Mouse (Mus musculus): ENCODE data around the gene Olfr357. TPM values are rescaled to one million over a fixed set of nuclear protein-coding genes. Genes with fewer than 3 reads are reported as not detected.

Olfr357 gene
- polyA plus RNA-seq (2014; fragmentation: Nextera tagmentation; extraction: Ambion mirVana): not detected in 2 replicates

DNA sequence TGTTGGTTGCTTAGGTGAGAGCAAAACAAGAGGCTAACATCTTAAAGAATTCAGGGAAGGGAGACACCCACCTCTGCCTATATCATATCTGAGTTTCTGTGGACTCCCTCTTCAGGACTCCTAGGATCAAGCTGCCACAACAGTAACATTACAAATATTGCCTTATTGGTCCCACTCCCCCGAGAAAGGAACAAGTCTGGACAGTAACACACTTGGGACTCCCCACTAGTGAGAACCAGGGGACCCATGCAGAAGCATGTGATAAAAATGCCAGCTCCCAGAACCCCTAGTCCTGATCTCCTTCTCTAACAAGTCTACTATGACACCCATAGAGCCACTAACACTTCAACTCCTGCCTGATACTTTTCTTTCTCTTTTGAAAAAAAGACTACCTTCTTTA is at the start of gene Olfr357:
Gene Olfr357 (plus strand): TSS at position 301 of the 400 bp plus-strand sequence.
- H3K9me3 ChIP-seq (replicated peaks; ENCODE audit: control insufficient read depth, low read length): peaks cover 6% of the 10 kb centered on the region; the same call in 1 of the 2 replicates
- no peak for DNase-seq (ENCODE audit: low spot score)
- H3K4me2 ChIP-seq (ENCODE audit: low read length): no peak within 1 kb of the TSS

DNA sequence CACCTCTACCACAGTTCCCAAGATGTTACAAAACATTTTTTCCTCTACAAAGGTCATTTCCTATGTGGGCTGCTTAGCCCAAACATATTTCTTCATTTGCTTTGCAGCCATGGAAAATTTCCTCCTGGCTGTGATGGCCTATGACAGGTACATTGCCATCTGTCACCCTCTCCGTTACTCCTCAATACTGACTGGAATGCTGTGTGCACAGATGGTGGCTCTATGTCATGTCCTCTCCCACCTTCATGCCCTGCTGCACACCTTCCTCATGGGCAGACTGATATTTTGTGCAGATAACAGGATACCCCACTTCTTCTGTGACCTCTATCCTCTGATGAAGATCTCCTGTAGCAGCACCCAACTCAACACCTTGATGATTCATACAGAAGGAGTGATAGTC is 3.4 kb downstream of the Olfr357 start:
- no peaks in the 10 kb centered on the region for H3K27me3 ChIP-seq (replicated peaks; ENCODE audit: control insufficient read depth, insufficient read depth, low read length)

More for the DNA sequence above, at the start of gene Olfr357:
- no peaks in the 10 kb centered on the region for H3K27me3 ChIP-seq (replicated peaks; ENCODE audit: control insufficient read depth, insufficient read depth, low read length)
- WGBS: 52% methylated on average over 1 of the region's 1 CpGs
- no peak within 1 kb of the TSS for H3K4me3 ChIP-seq (ENCODE audit: low read depth, low read length)
- no peaks in the 10 kb centered on the region for H3K4me1 ChIP-seq (ENCODE audit: control insufficient read depth, insufficient read depth, low read length)
- no peak within 1 kb of the TSS for H3K27ac ChIP-seq (ENCODE audit: low read depth, low read length)
- H3K9ac ChIP-seq (ENCODE audit: low read length): no peak within 1 kb of the TSS
- H3K36me3 ChIP-seq (ENCODE audit: control insufficient read depth, insufficient read depth, low read length): no peaks in the 10 kb centered on the region
- ATAC-seq: no peak

DNA sequence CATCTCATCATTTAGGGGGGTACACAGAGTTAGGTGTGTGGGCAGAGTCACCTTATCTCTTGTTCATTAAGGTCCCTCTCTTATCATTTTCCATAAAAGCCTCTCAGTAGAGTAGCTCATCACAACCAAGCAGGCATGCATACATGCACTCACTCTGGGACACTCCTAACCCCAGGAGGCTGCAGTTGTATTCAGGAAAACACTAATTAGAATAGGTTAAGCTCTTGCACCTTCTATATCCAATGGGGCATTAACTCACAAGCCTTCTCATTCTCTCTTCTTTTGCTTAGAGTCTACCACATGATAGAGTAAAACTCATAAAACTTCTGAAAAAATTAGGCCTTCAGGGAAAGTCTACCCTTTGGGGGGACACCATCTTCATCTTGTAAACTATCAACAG is 15.6 kb downstream of the Olfr357 start, which contains the start of gene Olfr358:
Gene Olfr358 (minus strand): TSS at position 101 of the 400 bp plus-strand sequence.
- Histone ChIP-seq H3K4me3 (ENCODE audit: low read depth, low read length) (no peak within 1 kb of the TSS), H3K9ac (ENCODE audit: low read length) (no peak within 1 kb of the TSS), H3K9me3 (replicated peaks; ENCODE audit: control insufficient read depth, low read length) (0 out of 2 replicates have a peak, but pooled peaks cover 3% of the 10 kb centered on the region), H3K4me2 (ENCODE audit: low read length) (no peak within 1 kb of the TSS), H3K27ac (ENCODE audit: low read depth, low read length) (no peak within 1 kb of the TSS), H3K27me3 (replicated peaks; ENCODE audit: control insufficient read depth, insufficient read depth, low read length) (no peaks in the 10 kb centered on the region), H3K4me1 (ENCODE audit: control insufficient read depth, insufficient read depth, low read length) (no peaks in the 10 kb centered on the region), H3K36me3 (ENCODE audit: control insufficient read depth, insufficient read depth, low read length) (no peaks in the 10 kb centered on the region)
- DNase-seq (ENCODE audit: low spot score) (no peak), ATAC-seq (no peak)

More for the DNA sequence above, 3.4 kb downstream of the Olfr357 start:
- H3K36me3 ChIP-seq (ENCODE audit: control insufficient read depth, insufficient read depth, low read length): no peaks in the 10 kb centered on the region
- 91% methylated on average over 1 of the region's 1 CpGs for whole genome bisulfite sequencing
- H3K27ac ChIP-seq (ENCODE audit: low read depth, low read length): no peak overlapping the region
- H3K4me3 ChIP-seq (ENCODE audit: low read depth, low read length): no peak overlapping the region
- H3K9me3 ChIP-seq (replicated peaks; ENCODE audit: control insufficient read depth, low read length): peaks cover 9% of the 10 kb centered on the region; the same call in 1 of the 2 replicates
- no peak overlapping the region for H3K9ac ChIP-seq (ENCODE audit: low read length)
- DNase-seq (ENCODE audit: low spot score): no peak
- ATAC-seq: no peak
- no peaks in the 10 kb centered on the region for H3K4me1 ChIP-seq (ENCODE audit: control insufficient read depth, insufficient read depth, low read length)
- no peak overlapping the region for H3K4me2 ChIP-seq (ENCODE audit: low read length)

Other genes with a start within 250 kb of the Olfr357 start
- not detected in 2 replicates for gene Olfr348, start 209.6 kb upstream of the Olfr357 start, polyA plus RNA-seq (2014; fragmentation: Nextera tagmentation; extraction: Ambion mirVana)
- not detected in 2 replicates for gene Olfr50, start 203.3 kb upstream of the Olfr357 start, polyA plus RNA-seq (2014; fragmentation: Nextera tagmentation; extraction: Ambion mirVana)
- gene Olfr3, start 176.8 kb upstream of the Olfr357 start, polyA plus RNA-seq (2014; fragmentation: Nextera tagmentation; extraction: Ambion mirVana): not detected in 2 replicates
- not detected in 2 replicates for gene Olfr350, start 147.5 kb upstream of the Olfr357 start, polyA plus RNA-seq (2014; fragmentation: Nextera tagmentation; extraction: Ambion mirVana)
- not detected in 2 replicates for gene Olfr351, start 131.2 kb upstream of the Olfr357 start, polyA plus RNA-seq (2014; fragmentation: Nextera tagmentation; extraction: Ambion mirVana)
- not detected in 2 replicates for gene Olfr352, start 125.4 kb upstream of the Olfr357 start, polyA plus RNA-seq (2014; fragmentation: Nextera tagmentation; extraction: Ambion mirVana)
- gene Olfr353, start 100.9 kb upstream of the Olfr357 start, polyA plus RNA-seq (2014; fragmentation: Nextera tagmentation; extraction: Ambion mirVana): not detected in 2 replicates
- not detected in 2 replicates for gene Olfr354, start 88.1 kb upstream of the Olfr357 start, polyA plus RNA-seq (2014; fragmentation: Nextera tagmentation; extraction: Ambion mirVana)
- not detected in 2 replicates for gene Olfr355, start 64.9 kb upstream of the Olfr357 start, polyA plus RNA-seq (2014; fragmentation: Nextera tagmentation; extraction: Ambion mirVana)
- not detected in 2 replicates for gene Olfr356, start 56.7 kb upstream of the Olfr357 start, polyA plus RNA-seq (2014; fragmentation: Nextera tagmentation; extraction: Ambion mirVana)
- not detected in 2 replicates for gene Olfr358, start 15.5 kb downstream of the Olfr357 start, polyA plus RNA-seq (2014; fragmentation: Nextera tagmentation; extraction: Ambion mirVana)
- gene Olfr360, start 71.9 kb downstream of the Olfr357 start, polyA plus RNA-seq (2014; fragmentation: Nextera tagmentation; extraction: Ambion mirVana): not detected in 2 replicates
- gene Olfr361, start 95.5 kb downstream of the Olfr357 start, polyA plus RNA-seq (2014; fragmentation: Nextera tagmentation; extraction: Ambion mirVana): not detected in 2 replicates
- gene Olfr362, start 124.1 kb downstream of the Olfr357 start, polyA plus RNA-seq (2014; fragmentation: Nextera tagmentation; extraction: Ambion mirVana): not detected in 2 replicates
- gene Olfr364-ps1, start 145.5 kb downstream of the Olfr357 start, polyA plus RNA-seq (2014; fragmentation: Nextera tagmentation; extraction: Ambion mirVana): not detected in 2 replicates
- gene Olfr365, start 194.4 kb downstream of the Olfr357 start, polyA plus RNA-seq (2014; fragmentation: Nextera tagmentation; extraction: Ambion mirVana): not detected in 2 replicates
- not detected in 2 replicates for gene Olfr366, start 217.7 kb downstream of the Olfr357 start, polyA plus RNA-seq (2014; fragmentation: Nextera tagmentation; extraction: Ambion mirVana)

Data from forebrain, embryonic 14.5 days (tissue).